Mouse (Mus musculus) neural tube, embryonic 11.5 days (tissue): ENCODE measurements around the gene Uqcr11. TPM values are rescaled to one million over a fixed set of nuclear protein-coding genes. Genes with fewer than 3 reads are reported as not detected.

Source experiments
- ATAC-seq: fragments of 200-750 bp; cut with Nextera tagmentation; 2 replicates; pipeline ENCODE4 v1.8.0; 2017; ENCODE audit warnings: moderate number of reproducible peaks, mild to moderate bottlenecking, moderate TSS enrichment, moderate library complexity; ENCODE audit not compliant: insufficient read depth, low FRiP score, low TSS enrichment
- DNase-seq: peaks from one replicate; pipeline ENCODE4 v3.0.0-alpha.2; 2015; ENCODE audit warnings: low spot score
- H3K27ac ChIP-seq: fragments of 300-500 bp; sonication (generic); 2 replicates; pipeline ENCODE4 v1.5.1; 2014; ENCODE audit warnings: low read depth, mild to moderate bottlenecking, low read length
- H3K27me3 ChIP-seq: fragments of 300-500 bp; sonication (generic); 2 replicates; pipeline ENCODE4 v1.6.1; 2014; ENCODE audit warnings: mild to moderate bottlenecking, low read length, mixed read lengths; ENCODE audit not compliant: control insufficient read depth, insufficient read depth
- H3K36me3 ChIP-seq: fragments of 300-500 bp; sonication (generic); 2 replicates; pipeline ENCODE4 v1.6.1; 2014; ENCODE audit warnings: mild to moderate bottlenecking, low read length, moderate library complexity, mixed read lengths; ENCODE audit not compliant: control insufficient read depth, insufficient read depth
- H3K4me1 ChIP-seq: fragments of 300-500 bp; sonication (generic); 2 replicates; pipeline ENCODE4 v1.6.1; 2014; ENCODE audit warnings: low read length, mixed read lengths; ENCODE audit not compliant: control insufficient read depth, insufficient read depth
- H3K4me2 ChIP-seq: fragments of 300-500 bp; sonication (generic); 2 replicates; pipeline ENCODE4 v1.6.1; 2014; ENCODE audit warnings: low read depth, mild to moderate bottlenecking, moderate library complexity
- H3K4me3 ChIP-seq: fragments of 300-500 bp; sonication (generic); 2 replicates; pipeline ENCODE4 v1.5.1; 2014; ENCODE audit warnings: low read depth, low read length
- H3K9ac ChIP-seq: fragments of 300-500 bp; sonication (generic); 2 replicates; pipeline ENCODE4 v1.6.1; 2014; ENCODE audit warnings: mild to moderate bottlenecking, low read length
- H3K9me3 ChIP-seq: fragments of 300-500 bp; sonication (generic); 2 replicates; pipeline ENCODE4 v1.6.1; 2016; ENCODE audit warnings: low read length; ENCODE audit not compliant: control insufficient read depth
- WGBS: fragments of 180-500 bp; shearing (Covaris S2); extraction: QIAGEN DNeasy Blood & Tissue Kit; methylation state at CpG from one replicate; pipeline ENCODE4 v1.1.7; 2014; 5-methylcytosine and 5-hydroxymethylcytosine counted together
- polyA plus RNA-seq: library from polyadenylated mRNA; unstranded; fragments of >200 nt; fragmentation: Nextera tagmentation; extraction: Ambion mirVana; gene quantifications from 2 replicates; pipeline ENCODE4 v1.2.1, GENCODE M21; 2014

Gene Uqcr11
- polyA plus RNA-seq, 1 experiment from 2014 or later, result 521 TPM

- peaks cover 23% of the 10 kb centered on the region for H3K36me3 ChIP-seq
- peak; percentile 100 for DNase-seq
- WGBS, result under 1% methylated on average over 59 of the region's 59 CpGs
Measured at GRCm38 (mm10) chr10:80398719-80399190, 7.9 kb downstream of the Uqcr11 start.

GRCm38 (mm10) chr10:80398174-80398535 is 8.5 kb downstream of the Uqcr11 start:
- H3K9ac ChIP-seq, result peak overlapping the region; percentile 93
- peak overlapping the region; percentile 98 for H3K27ac ChIP-seq
- ATAC-seq (no peak), DNase-seq (no peak)
- no peaks in the 10 kb centered on the region for H3K9me3 ChIP-seq
- H3K4me2 ChIP-seq, result peak overlapping the region; percentile 64
- H3K27me3 ChIP-seq, result no peaks in the 10 kb centered on the region
- H3K4me3 ChIP-seq, result peak overlapping the region; percentile 73
- WGBS, result 4% methylated on average over 1 of the region's 1 CpGs
- peaks cover 24% of the 10 kb centered on the region for H3K4me1 ChIP-seq
- peaks cover 22% of the 10 kb centered on the region for H3K36me3 ChIP-seq

More at GRCm38 (mm10) chr10:80398719-80399190, 7.9 kb downstream of the Uqcr11 start:
- peak; percentile 77 for ATAC-seq
- Histone ChIP-seq H3K4me3 (peak overlapping the region; percentile 73), H3K27me3 (no peaks in the 10 kb centered on the region), H3K27ac (peak overlapping the region; percentile 98), H3K4me1 (peaks cover 24% of the 10 kb centered on the region), H3K4me2 (peak overlapping the region; percentile 64), H3K9me3 (no peaks in the 10 kb centered on the region), H3K9ac (peak overlapping the region; percentile 93)

GRCm38 (mm10) chr10:80397524-80398173 is 9.0 kb downstream of the Uqcr11 start:
- Histone ChIP-seq H3K9ac (peak overlapping the region; percentile 93), H3K27ac (no peak overlapping the region; the same call in 1 of the 2 replicates), H3K4me2 (peak overlapping the region; percentile 64), H3K27me3 (no peaks in the 10 kb centered on the region), H3K4me1 (peaks cover 24% of the 10 kb centered on the region), H3K36me3 (peaks cover 25% of the 10 kb centered on the region), H3K4me3 (peak overlapping the region; percentile 73), H3K9me3 (no peaks in the 10 kb centered on the region)
- DNase-seq (no peak), ATAC-seq (no peak)
- WGBS, result 58% methylated on average over 8 of the region's 8 CpGs

DNA sequence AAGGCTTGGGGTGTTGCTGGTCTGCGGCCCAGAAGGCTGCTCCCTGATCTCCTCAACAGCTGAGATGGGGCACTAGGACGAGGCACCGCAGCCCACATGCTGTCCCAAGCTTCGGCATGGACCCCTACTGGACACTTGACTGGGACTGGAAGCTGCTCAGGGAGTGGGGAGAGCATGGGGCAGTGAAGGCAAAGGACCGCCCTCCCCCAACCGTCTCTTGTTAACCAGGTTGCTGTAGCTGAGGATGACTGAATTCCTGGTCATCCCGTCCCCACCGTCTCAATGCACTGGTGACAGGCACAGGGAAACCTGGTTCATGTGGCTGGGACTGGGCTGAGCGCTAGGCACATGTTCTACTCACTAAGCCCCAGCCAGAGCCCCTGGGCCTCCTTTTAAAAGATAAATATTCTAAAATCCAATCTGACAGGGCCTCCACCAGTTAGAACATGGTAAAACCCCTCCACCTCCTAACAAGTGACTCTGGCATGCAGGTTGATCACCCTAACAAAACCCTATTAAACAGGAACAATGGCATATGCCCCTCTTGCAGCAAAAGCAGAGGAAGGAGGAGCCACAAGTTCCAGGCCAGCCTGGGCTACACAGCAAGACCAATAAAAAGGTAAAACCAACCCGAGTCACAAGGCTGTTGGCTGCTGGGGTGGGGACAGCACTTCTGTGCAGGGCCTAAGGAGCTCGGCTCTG is 9.7 kb downstream of the Uqcr11 start:
- Histone ChIP-seq H3K36me3 (peaks cover 28% of the 10 kb centered on the region), H3K9ac (peak overlapping the region; percentile 93), H3K27me3 (no peaks in the 10 kb centered on the region), H3K9me3 (no peaks in the 10 kb centered on the region), H3K27ac (no peak overlapping the region), H3K4me2 (peak overlapping the region; percentile 64), H3K4me1 (peaks cover 24% of the 10 kb centered on the region), H3K4me3 (peak overlapping the region; percentile 73)
- 91% methylated on average over 11 of the region's 11 CpGs for WGBS
- DNase-seq (no peak), ATAC-seq (no peak)

DNA sequence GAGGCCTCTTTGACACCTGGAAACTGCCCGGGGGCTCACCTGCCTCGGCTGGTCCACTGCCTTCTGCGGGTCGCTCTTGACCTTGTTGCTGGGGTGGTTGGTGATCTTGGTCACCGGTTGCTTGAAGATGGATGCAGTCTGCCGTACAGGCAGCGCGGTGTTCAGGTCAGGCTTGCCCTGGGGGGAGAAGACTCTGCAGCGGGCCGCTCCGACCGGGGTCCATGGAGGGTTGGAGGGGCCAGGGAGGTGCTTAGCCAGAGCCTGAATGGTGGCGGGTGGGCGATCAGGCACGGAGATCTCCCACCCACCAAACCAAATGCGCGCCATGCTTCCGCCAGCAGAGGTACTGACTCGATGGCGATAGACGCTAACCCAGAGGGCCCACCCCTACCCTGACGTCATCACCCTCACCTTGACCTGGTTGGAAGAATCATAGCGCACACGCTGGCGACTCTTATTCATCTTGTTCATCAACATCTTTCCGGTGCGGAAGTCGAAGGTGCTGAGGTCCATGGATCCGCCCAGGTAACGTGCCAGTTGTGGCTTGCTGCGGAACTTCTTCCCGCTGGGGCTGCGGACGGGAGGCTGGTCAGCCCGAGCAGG is 11.5 kb downstream of the Uqcr11 start:
- Histone ChIP-seq H3K4me1 (peaks cover 15% of the 10 kb centered on the region), H3K27ac (no peak overlapping the region), H3K36me3 (peaks cover 35% of the 10 kb centered on the region), H3K9ac (no peak overlapping the region), H3K4me3 (no peak overlapping the region), H3K4me2 (no peak overlapping the region), H3K27me3 (no peaks in the 10 kb centered on the region), H3K9me3 (no peaks in the 10 kb centered on the region)
- no peak for ATAC-seq
- no peak for DNase-seq
- 95% methylated on average over 35 of the region's 35 CpGs for WGBS

DNA sequence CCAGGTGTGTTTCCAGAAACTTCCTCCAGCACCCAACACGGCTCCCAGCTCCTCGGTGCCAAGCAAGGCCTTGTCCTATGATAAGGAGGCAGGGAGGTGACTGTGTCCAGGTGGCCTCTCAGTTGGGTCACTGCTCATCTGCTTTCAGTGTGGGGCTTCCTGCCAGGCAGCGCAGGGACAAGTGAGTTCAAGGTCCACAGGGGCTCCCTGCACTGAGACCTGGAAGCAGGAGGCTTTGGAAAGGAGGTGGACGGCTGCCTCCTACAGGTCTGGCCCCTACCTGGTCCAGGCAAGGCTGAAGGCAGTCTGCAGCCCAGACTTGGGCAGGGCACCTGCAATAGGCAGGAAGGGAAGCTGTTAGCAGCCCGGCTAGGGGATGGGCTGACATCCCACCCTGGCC is 13.9 kb downstream of the Uqcr11 start:
- H3K9ac ChIP-seq, result no peak overlapping the region
- DNase-seq (no peak), ATAC-seq (no peak)
- H3K4me2 ChIP-seq, result no peak overlapping the region
- H3K36me3 ChIP-seq, result peaks cover 35% of the 10 kb centered on the region
- H3K9me3 ChIP-seq, result no peaks in the 10 kb centered on the region
- H3K27me3 ChIP-seq, result no peaks in the 10 kb centered on the region
- no peak overlapping the region for H3K27ac ChIP-seq
- H3K4me3 ChIP-seq, result no peak overlapping the region
- 95% methylated on average over 5 of the region's 5 CpGs for WGBS
- peaks cover 14% of the 10 kb centered on the region for H3K4me1 ChIP-seq

DNA sequence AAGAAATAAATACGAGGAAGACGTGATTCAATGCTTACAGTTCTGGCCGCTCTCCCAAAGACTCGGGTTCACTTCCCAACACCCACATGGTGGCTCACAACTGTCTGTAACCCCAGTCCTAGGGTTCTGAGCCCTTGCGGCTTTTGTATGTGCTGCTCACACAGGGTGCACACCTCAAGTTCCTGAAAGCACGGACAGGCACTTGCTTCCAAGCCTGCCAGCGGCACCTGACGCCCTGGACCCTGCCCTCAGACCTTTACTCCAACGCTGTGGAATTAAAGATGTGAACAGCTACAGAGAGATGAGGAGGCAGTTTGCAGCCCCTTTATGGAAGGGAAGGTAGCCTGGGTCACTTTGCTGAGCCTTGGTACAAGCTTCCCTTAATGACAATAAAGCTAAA is 15.9 kb downstream of the Uqcr11 start:
- Histone ChIP-seq H3K36me3 (peaks cover 33% of the 10 kb centered on the region), H3K27me3 (no peaks in the 10 kb centered on the region), H3K27ac (no peak overlapping the region), H3K9ac (no peak overlapping the region), H3K9me3 (no peaks in the 10 kb centered on the region), H3K4me3 (no peak overlapping the region), H3K4me1 (peaks cover 6% of the 10 kb centered on the region), H3K4me2 (no peak overlapping the region)
- DNase-seq, result no peak
- no peak for ATAC-seq
- WGBS, result 94% methylated on average over 9 of the region's 9 CpGs

GRCm38 (mm10) chr10:80389185-80389708 is 17.4 kb downstream of the Uqcr11 start:
- Histone ChIP-seq H3K4me1 (peaks cover 14% of the 10 kb centered on the region), H3K27ac (no peak overlapping the region), H3K9ac (no peak overlapping the region), H3K9me3 (no peaks in the 10 kb centered on the region), H3K4me3 (no peak overlapping the region), H3K4me2 (no peak overlapping the region), H3K36me3 (peaks cover 31% of the 10 kb centered on the region), H3K27me3 (no peaks in the 10 kb centered on the region)
- DNase-seq (no peak), ATAC-seq (no peak)
- WGBS, result 74% methylated on average over 4 of the region's 4 CpGs
